Mouse (Mus musculus) embryonic facial prominence, embryonic 11.5 days (tissue): ENCODE measurements at regions not wholly inside any gene's neighbourhood (a gene's known extent, or its start where the extent isn't known, plus 50 kb on each side); places are given as distances from the start of the nearest gene placed in this dataset.

Source experiments
- ATAC-seq: fragments of 200-750 bp; cut with Nextera tagmentation; replicated peaks from 2 replicates; pipeline ENCODE4 v1.8.0; 2017; ENCODE audit warnings: low read depth; ENCODE audit not compliant: insufficient number of reproducible peaks, low FRiP score, low TSS enrichment
- DNase-seq: peaks from one replicate; pipeline ENCODE4 v3.0.0-alpha.2; 2015; ENCODE audit warnings: low spot score
- H3K27ac ChIP-seq: fragments of 300-500 bp; sonication (generic); replicated peaks from 2 replicates; pipeline ENCODE4 v1.5.1; 2014; ENCODE audit warnings: mild to moderate bottlenecking, low read depth, low read length, control low read depth
- H3K27me3 ChIP-seq: fragments of 300-500 bp; sonication (generic); 2 replicates; pipeline ENCODE4 v1.6.1; 2014; ENCODE audit warnings: mild to moderate bottlenecking, low read length, moderate library complexity, mixed read lengths; ENCODE audit not compliant: control insufficient read depth, insufficient read depth
- H3K36me3 ChIP-seq: fragments of 300-500 bp; sonication (generic); replicated peaks from 2 replicates; pipeline ENCODE4 v1.6.1; 2014; ENCODE audit warnings: low read depth, mild to moderate bottlenecking, low read length, moderate library complexity, mixed read lengths; ENCODE audit not compliant: control insufficient read depth, insufficient read depth
- H3K4me1 ChIP-seq: fragments of 300-500 bp; sonication (generic); 2 replicates; pipeline ENCODE4 v1.6.1; 2014; ENCODE audit warnings: low read length, mixed read lengths; ENCODE audit not compliant: control insufficient read depth, insufficient read depth
- H3K4me2 ChIP-seq: fragments of 300-500 bp; sonication (generic); 2 replicates; pipeline ENCODE4 v1.6.1; 2014; ENCODE audit warnings: low read depth, mild to moderate bottlenecking, control low read depth, low read length, moderate library complexity
- H3K4me3 ChIP-seq: fragments of 300-500 bp; sonication (generic); 2 replicates; pipeline ENCODE4 v1.5.1; 2014; ENCODE audit warnings: low read depth, low read length, control low read depth
- H3K9ac ChIP-seq: fragments of 300-500 bp; sonication (generic); replicated peaks from 2 replicates; pipeline ENCODE4 v1.6.1; 2014; ENCODE audit warnings: mild to moderate bottlenecking, control low read depth, low read length
- H3K9me3 ChIP-seq: fragments of 300-500 bp; sonication (generic); replicated peaks from 2 replicates; pipeline ENCODE4 v1.6.1; 2016; ENCODE audit warnings: mild to moderate bottlenecking, low read length, inconsistent platforms, mixed read lengths; ENCODE audit not compliant: control insufficient read depth
- WGBS: fragments of 180-500 bp; shearing (Covaris S2); extraction: QIAGEN DNeasy Blood & Tissue Kit; methylation state at CpG from one replicate; pipeline ENCODE4 v1.1.7; 2014; 5-methylcytosine and 5-hydroxymethylcytosine counted together

DNA sequence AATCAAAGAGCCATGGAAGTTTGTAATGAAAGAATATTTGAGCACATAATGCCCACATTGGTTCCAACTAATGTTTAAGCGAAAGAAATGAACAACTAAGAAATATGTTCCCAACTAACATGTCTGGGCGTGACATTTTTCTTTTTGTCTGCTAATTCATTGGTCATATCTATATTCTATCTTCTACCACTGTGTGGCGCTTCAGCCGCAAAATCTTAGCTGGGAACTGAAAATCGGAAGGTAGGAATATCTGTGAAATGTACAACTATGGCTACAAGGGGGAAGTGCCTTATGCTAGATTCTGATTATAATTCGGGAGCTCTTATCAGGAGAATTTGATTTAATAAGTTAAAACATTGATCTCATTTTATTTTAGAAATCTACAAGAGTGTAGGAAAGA, 125.2 kb downstream of the Atxn7l3b start:
- Histone ChIP-seq H3K27ac (no peak overlapping the region), H3K9ac (no peak overlapping the region), H3K36me3 (no peaks in the 10 kb centered on the region), H3K4me3 (no peak overlapping the region), H3K4me2 (no peak overlapping the region), H3K9me3 (no peaks in the 10 kb centered on the region), H3K27me3 (no peaks in the 10 kb centered on the region), H3K4me1 (no peaks in the 10 kb centered on the region)
- 52% methylated on average over 6 of the region's 6 CpGs for WGBS
- DNase-seq (peak; percentile 56), ATAC-seq (no peak)

DNA sequence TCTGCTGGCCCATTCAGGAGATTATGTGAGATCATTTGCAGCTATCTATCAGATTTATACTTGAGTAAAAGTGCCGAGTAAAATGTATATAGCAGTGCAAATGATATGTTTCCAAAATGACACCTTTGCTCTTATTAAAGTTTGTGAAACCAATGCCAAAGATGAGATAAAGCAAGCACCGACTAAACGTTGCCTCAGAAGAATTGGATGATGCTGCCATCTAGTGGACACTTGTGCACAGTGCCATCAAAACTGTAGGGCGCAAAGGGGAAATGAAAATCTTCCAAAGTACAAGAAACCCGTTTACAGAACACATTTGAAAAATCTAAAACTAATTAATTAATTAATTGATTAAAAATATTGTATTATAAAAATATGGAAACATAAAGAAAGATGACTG, 127.2 kb downstream of the Atxn7l3b start:
- WGBS = 8% methylated on average over 5 of the region's 5 CpGs
- H3K4me3 ChIP-seq = no peak overlapping the region
- H3K27me3 ChIP-seq = no peaks in the 10 kb centered on the region
- peak; percentile 78 for DNase-seq
- no peaks in the 10 kb centered on the region for H3K9me3 ChIP-seq
- H3K4me2 ChIP-seq = no peak overlapping the region
- H3K9ac ChIP-seq = no peak overlapping the region
- H3K27ac ChIP-seq = no peak overlapping the region
- no peaks in the 10 kb centered on the region for H3K36me3 ChIP-seq
- ATAC-seq = no peak
- no peaks in the 10 kb centered on the region for H3K4me1 ChIP-seq

DNA sequence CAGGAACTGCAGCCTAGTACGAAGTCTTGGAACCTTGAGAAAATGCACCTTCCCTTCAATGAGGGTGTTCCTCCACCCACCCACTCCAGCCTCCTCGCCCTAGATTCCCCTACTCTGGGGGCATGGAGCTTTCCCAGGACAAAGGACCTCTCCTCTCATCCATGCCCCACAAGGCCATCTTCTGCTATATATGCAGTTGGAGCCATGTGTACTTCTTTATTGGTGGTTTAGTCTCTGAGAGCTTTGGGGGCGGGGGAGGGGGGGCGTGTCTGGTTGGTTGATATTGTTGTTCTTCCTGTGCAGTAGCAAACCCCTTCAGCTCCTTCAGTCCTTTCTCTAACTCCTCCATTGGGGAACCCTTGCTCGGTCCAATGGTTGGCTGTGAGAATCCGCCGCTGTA, 130.2 kb downstream of the Atxn7l3b start:
- WGBS = 57% methylated on average over 7 of the region's 7 CpGs
- no peaks in the 10 kb centered on the region for H3K4me1 ChIP-seq

DNA sequence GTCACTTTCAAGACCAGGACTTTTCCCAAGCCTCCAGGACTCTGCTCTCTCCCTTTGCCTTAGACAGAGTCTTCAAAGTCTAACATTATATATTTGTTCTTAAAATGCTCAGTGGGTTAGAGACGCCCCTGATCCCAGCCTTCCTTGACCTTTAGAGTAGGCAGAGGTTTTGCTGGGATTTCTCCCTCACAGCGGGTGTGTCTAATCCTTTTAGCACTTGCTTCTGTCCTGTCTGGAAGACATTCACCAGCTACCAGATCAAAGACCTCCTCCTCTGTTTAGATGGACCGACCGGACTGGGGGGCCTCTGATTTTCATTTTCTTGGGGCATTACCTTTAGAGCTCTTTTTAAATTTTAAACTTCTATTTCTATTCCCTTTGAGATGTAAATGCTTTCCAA, 130.7 kb downstream of the Atxn7l3b start:
- H3K9me3 ChIP-seq = no peaks in the 10 kb centered on the region
- no peak for DNase-seq
- no peaks in the 10 kb centered on the region for H3K27me3 ChIP-seq
- no peak overlapping the region for H3K9ac ChIP-seq
- H3K4me2 ChIP-seq = no peak overlapping the region
- H3K36me3 ChIP-seq = no peaks in the 10 kb centered on the region
- no peak overlapping the region for H3K4me3 ChIP-seq
- no peak overlapping the region for H3K27ac ChIP-seq
- WGBS = 4% methylated on average over 4 of the region's 4 CpGs
- no peaks in the 10 kb centered on the region for H3K4me1 ChIP-seq
- no peak for ATAC-seq

More for the DNA sequence above, 130.2 kb downstream of the Atxn7l3b start:
- Histone ChIP-seq H3K27me3 (no peaks in the 10 kb centered on the region), H3K36me3 (no peaks in the 10 kb centered on the region), H3K9ac (no peak overlapping the region), H3K4me3 (no peak overlapping the region), H3K4me2 (no peak overlapping the region), H3K27ac (no peak overlapping the region), H3K9me3 (no peaks in the 10 kb centered on the region)
- DNase-seq (no peak), ATAC-seq (no peak)

DNA sequence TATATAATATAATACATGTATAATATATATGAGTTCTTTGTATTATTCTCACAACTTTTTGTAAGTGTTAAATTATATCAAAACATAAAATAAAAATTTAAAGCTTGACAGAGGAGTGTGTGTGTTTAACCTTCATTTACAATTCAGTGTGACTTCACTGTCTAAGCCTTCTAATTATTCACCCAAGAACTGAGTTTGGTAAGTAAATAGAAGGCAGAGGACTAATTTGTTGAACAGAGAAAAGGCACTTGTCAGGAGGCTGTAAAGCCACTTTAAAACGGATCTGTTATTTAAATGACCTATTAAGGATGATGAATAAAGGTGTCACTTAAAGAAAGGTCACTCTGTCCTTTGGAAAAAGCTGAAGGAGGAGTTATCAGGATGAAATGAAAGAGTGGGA, 132.9 kb downstream of the Atxn7l3b start:
- Histone ChIP-seq H3K27me3 (no peaks in the 10 kb centered on the region), H3K27ac (no peak overlapping the region), H3K36me3 (no peaks in the 10 kb centered on the region), H3K4me1 (no peaks in the 10 kb centered on the region), H3K4me3 (no peak overlapping the region), H3K4me2 (no peak overlapping the region), H3K9me3 (no peaks in the 10 kb centered on the region), H3K9ac (no peak overlapping the region)
- DNase-seq = no peak
- 14% methylated on average over 1 of the region's 1 CpGs for WGBS
- ATAC-seq = no peak

DNA sequence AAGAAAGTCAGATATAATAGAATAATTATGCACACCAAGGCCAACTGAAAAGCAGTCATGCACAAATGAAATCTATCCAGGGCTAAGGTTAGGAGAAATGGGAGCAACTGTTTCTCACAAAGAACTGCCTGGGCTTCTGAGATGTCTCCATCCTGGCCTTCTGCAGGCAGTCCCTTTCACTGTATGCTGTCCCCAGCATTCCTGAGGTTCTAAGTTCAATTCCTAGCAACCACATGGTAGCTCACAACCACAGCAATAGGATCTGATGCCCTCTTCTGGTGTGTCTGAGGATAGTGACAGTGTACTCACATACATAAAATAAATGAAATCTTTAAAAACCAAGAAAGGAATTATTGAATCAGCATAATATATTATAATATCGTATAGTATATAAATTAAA, 133.3 kb downstream of the Atxn7l3b start:
- no peaks in the 10 kb centered on the region for H3K36me3 ChIP-seq
- ATAC-seq = no peak

DNA sequence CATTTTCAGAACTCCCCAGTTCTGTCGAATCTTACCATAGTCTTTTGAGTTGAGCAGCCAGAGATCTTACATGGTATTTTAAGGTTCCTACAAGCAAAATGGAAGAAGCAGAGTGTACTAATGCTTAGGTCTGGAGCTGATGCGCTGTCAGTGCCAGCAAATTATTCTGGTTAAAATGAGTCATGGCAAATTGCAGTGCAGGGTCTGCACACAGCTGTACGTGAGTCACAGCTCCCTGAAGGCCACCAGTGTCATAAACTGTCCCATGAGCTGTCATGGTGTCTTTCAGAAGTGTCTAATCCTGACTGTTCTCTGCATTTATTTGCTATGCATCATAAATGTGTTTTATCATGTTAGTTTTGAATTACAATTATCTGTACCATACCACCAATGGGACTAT, 140.6 kb downstream of the Atxn7l3b start:
- DNase-seq (no peak), ATAC-seq (no peak)
- 80% methylated on average over 3 of the region's 3 CpGs for WGBS

More for the DNA sequence above, 133.3 kb downstream of the Atxn7l3b start:
- Histone ChIP-seq H3K27ac (no peak overlapping the region), H3K27me3 (no peaks in the 10 kb centered on the region), H3K9ac (no peak overlapping the region), H3K4me3 (no peak overlapping the region), H3K4me1 (no peaks in the 10 kb centered on the region), H3K9me3 (no peaks in the 10 kb centered on the region), H3K4me2 (no peak overlapping the region)
- no peak for DNase-seq
- 88% methylated on average over 1 of the region's 1 CpGs for WGBS

DNA sequence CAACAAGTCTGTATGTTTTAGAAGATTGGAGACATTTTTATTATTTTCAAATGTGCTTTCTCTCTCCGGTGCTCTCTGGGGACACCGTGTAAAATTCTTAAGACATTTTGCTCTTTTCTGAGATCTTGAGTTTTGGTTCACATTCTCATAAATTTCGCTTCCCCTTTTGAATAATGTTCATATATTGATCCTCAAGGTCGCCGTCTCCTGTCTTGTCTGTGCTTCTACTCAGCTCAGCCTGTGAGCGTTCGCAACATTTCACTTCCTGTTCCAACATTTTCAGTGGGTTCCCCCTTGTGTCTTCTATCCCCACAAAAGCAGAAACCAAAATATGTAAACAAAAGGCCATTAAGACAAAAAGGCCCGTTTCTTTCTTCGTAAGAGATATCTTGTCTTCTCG, 154.5 kb downstream of the Atxn7l3b start:
- no peaks in the 10 kb centered on the region for H3K27me3 ChIP-seq
- H3K4me1 ChIP-seq = no peaks in the 10 kb centered on the region
- H3K27ac ChIP-seq = no peak overlapping the region
- DNase-seq (no peak), ATAC-seq (no peak)
- WGBS = 91% methylated on average over 10 of the region's 10 CpGs
- H3K4me3 ChIP-seq = no peak overlapping the region
- no peak overlapping the region for H3K4me2 ChIP-seq
- no peaks in the 10 kb centered on the region for H3K36me3 ChIP-seq
- no peaks in the 10 kb centered on the region for H3K9me3 ChIP-seq
- H3K9ac ChIP-seq = no peak overlapping the region

More for the DNA sequence above, 140.6 kb downstream of the Atxn7l3b start:
- no peaks in the 10 kb centered on the region for H3K36me3 ChIP-seq
- no peak overlapping the region for H3K9ac ChIP-seq
- no peak overlapping the region for H3K4me2 ChIP-seq
- no peaks in the 10 kb centered on the region for H3K27me3 ChIP-seq
- H3K27ac ChIP-seq = no peak overlapping the region
- no peaks in the 10 kb centered on the region for H3K4me1 ChIP-seq
- H3K9me3 ChIP-seq = no peaks in the 10 kb centered on the region
- no peak overlapping the region for H3K4me3 ChIP-seq
